Mouse (Mus musculus): ENCODE measurements around the gene Gpr27. TPM values are rescaled to one million over a fixed set of nuclear protein-coding genes. Genes with fewer than 3 reads are reported as not detected.

The Gpr27 gene
- polyA plus RNA-seq, 1 experiment from 2014 or later, result 10.2 TPM

DNA sequence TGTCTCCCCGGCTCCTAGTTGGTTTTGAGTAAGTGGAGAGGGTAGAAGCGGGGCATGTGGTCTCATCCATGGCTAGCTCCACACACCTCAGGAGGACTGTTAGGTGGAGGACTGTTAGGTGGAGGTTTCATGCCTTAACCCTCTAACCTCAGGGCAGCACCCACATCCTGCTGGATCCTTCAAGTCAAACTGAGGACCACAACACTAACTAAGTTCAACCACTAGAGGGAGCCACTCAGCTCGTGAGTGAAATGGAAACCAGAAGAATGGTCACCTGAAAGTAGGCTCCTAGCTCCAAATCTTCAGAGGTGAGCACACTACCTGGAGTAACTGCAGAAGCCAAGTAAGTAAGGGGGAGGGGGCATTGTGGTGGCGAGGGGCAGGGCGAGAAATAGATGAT, 7.6 kb upstream of the Gpr27 start:
- peaks cover 6% of the 10 kb centered on the region; the same call in 1 of the 2 replicates for H3K9me3 ChIP-seq
- no peaks in the 10 kb centered on the region for H3K4me1 ChIP-seq (replicated peaks)
- H3K9ac ChIP-seq, result no peak overlapping the region
- H3K36me3 ChIP-seq, result no peaks in the 10 kb centered on the region
- no peak for ATAC-seq (ENCODE audit: low FRiP score)
- no peak overlapping the region for H3K4me3 ChIP-seq
- WGBS, result 46% methylated on average over 5 of the region's 5 CpGs
- no peak overlapping the region for H3K27ac ChIP-seq
- H3K4me2 ChIP-seq, result no peak overlapping the region
- peaks cover 6% of the 10 kb centered on the region for H3K27me3 ChIP-seq

DNA sequence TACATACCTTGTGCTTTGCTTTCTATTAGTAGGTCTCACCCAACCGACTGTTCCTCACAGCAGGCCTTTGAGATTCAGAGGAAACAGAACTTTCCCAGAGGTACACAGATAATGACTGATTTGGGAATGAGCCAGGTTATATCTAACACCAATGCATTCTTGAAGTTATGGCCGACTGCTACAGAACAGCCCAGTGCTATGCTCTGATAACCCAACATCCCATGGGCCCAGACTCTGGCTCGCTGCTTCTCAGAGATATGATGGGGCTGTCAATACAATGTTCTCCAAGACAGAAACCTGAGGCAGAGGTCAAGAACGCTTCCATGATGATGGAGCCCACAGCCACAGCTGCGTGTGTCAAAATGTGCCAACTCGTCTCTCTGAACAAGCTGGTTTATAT, 4.0 kb upstream of the Gpr27 start:
- WGBS, result 81% methylated on average over 6 of the region's 6 CpGs
- Histone ChIP-seq H3K9me3 (peaks cover 6% of the 10 kb centered on the region; the same call in 1 of the 2 replicates), H3K9ac (no peak overlapping the region), H3K27me3 (peaks cover 33% of the 10 kb centered on the region), H3K4me3 (no peak overlapping the region), H3K4me2 (no peak overlapping the region), H3K27ac (no peak overlapping the region), H3K4me1 (replicated peaks) (peaks cover 16% of the 10 kb centered on the region), H3K36me3 (no peaks in the 10 kb centered on the region)
- ATAC-seq (ENCODE audit: low FRiP score), result no peak

- no peaks in the 10 kb centered on the region for H3K9me3 ChIP-seq
- H3K9ac ChIP-seq, result peak overlapping the region; percentile 92
- H3K4me3 ChIP-seq, result peak overlapping the region; percentile 76
- H3K4me2 ChIP-seq, result peak overlapping the region; percentile 89
- WGBS, result 8% methylated on average over 25 of the region's 25 CpGs
- peaks cover 59% of the 10 kb centered on the region for H3K27me3 ChIP-seq
- peak overlapping the region; percentile 94 for H3K27ac ChIP-seq
- H3K4me1 ChIP-seq (replicated peaks), result peaks cover 41% of the 10 kb centered on the region
- no peaks in the 10 kb centered on the region for H3K36me3 ChIP-seq
- ATAC-seq (ENCODE audit: low FRiP score), result 0 out of 2 replicates have a peak, but pooled peaks have one; percentile 10
These were observed 743 bp upstream of the Gpr27 start for GRCm38 (mm10) chr6:99691666-99692205.

DNA sequence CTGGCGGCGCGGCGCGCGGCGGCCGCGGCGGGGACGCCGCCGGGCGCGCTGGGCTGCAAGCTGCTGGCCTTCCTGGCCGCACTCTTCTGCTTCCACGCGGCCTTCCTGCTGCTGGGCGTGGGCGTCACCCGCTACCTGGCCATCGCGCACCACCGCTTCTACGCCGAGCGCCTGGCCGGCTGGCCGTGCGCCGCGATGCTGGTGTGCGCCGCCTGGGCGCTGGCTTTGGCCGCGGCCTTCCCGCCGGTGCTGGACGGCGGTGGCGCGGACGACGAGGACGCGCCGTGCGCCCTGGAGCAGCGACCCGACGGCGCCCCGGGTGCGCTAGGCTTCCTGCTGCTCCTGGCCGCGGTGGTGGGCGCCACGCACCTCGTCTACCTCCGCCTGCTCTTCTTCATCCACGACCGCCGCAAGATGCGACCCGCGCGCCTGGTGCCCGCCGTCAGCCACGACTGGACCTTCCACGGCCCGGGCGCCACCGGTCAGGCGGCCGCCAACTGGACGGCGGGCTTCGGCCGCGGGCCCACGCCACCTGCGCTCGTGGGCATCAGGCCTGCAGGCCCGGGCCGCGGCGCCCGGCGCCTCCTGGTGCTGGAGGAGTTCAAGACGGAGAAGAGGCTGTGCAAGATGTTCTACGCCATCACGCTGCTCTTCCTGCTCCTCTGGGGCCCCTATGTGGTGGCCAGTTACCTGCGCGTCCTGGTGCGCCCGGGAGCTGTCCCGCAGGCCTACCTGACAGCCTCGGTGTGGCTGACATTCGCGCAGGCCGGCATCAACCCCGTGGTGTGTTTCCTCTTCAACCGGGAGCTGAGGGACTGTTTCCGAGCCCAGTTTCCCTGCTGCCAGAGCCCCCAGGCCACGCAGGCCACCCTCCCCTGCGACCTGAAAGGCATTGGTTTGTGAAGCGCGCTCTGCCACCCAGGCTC, 700 bp downstream of the Gpr27 start:
- H3K9ac ChIP-seq, result peak overlapping the region; percentile 92
- peaks cover 41% of the 10 kb centered on the region for H3K4me1 ChIP-seq (replicated peaks)
- no peaks in the 10 kb centered on the region for H3K9me3 ChIP-seq
- peak; percentile 57 for ATAC-seq (ENCODE audit: low FRiP score)
- H3K27ac ChIP-seq, result peak overlapping the region; percentile 94
- H3K4me3 ChIP-seq, result peak overlapping the region; percentile 76
- WGBS, result under 1% methylated on average over 96 of the region's 110 CpGs
- peak overlapping the region; percentile 89 for H3K4me2 ChIP-seq
- H3K36me3 ChIP-seq, result no peaks in the 10 kb centered on the region
- H3K27me3 ChIP-seq, result peaks cover 72% of the 10 kb centered on the region

GRCm38 (mm10) chr6:99700484-99700883, 8.0 kb downstream of the Gpr27 start:
- Histone ChIP-seq H3K36me3 (no peaks in the 10 kb centered on the region), H3K4me3 (no peak overlapping the region), H3K9me3 (no peaks in the 10 kb centered on the region), H3K4me1 (replicated peaks) (peaks cover 7% of the 10 kb centered on the region; the same call in 1 of the 2 replicates), H3K9ac (no peak overlapping the region), H3K27ac (no peak overlapping the region), H3K27me3 (peaks cover 28% of the 10 kb centered on the region), H3K4me2 (no peak overlapping the region)
- WGBS, result 53% methylated on average over 3 of the region's 3 CpGs
- ATAC-seq (ENCODE audit: low FRiP score), result no peak

GRCm38 (mm10) chr6:99711576-99712101, 19.2 kb downstream of the Gpr27 start:
- 76% methylated on average over 11 of the region's 11 CpGs for WGBS
- H3K36me3 ChIP-seq, result no peaks in the 10 kb centered on the region
- no peak for ATAC-seq (ENCODE audit: low FRiP score)
- no peak overlapping the region for H3K4me3 ChIP-seq
- no peak overlapping the region for H3K27ac ChIP-seq
- no peaks in the 10 kb centered on the region for H3K4me1 ChIP-seq (replicated peaks)
- H3K9me3 ChIP-seq, result no peaks in the 10 kb centered on the region
- peaks cover 24% of the 10 kb centered on the region; the same call in 1 of the 2 replicates for H3K27me3 ChIP-seq
- H3K9ac ChIP-seq, result no peak overlapping the region
- H3K4me2 ChIP-seq, result no peak overlapping the region

GRCm38 (mm10) chr6:99713256-99713655, 20.8 kb downstream of the Gpr27 start:
- ATAC-seq (ENCODE audit: low FRiP score), result no peak
- WGBS, result 78% methylated on average over 5 of the region's 5 CpGs

GRCm38 (mm10) chr6:99715191-99715590, 22.7 kb downstream of the Gpr27 start:
- Histone ChIP-seq H3K4me1 (replicated peaks) (no peaks in the 10 kb centered on the region), H3K4me2 (no peak overlapping the region), H3K4me3 (no peak overlapping the region), H3K27ac (no peak overlapping the region), H3K27me3 (peaks cover 25% of the 10 kb centered on the region; the same call in 1 of the 2 replicates), H3K9me3 (no peaks in the 10 kb centered on the region), H3K9ac (no peak overlapping the region), H3K36me3 (no peaks in the 10 kb centered on the region)
- WGBS, result 72% methylated on average over 6 of the region's 6 CpGs
- ATAC-seq (ENCODE audit: low FRiP score), result no peak

More at GRCm38 (mm10) chr6:99713256-99713655, 20.8 kb downstream of the Gpr27 start:
- Histone ChIP-seq H3K4me2 (no peak overlapping the region), H3K4me1 (replicated peaks) (no peaks in the 10 kb centered on the region), H3K27me3 (peaks cover 24% of the 10 kb centered on the region; the same call in 1 of the 2 replicates), H3K4me3 (no peak overlapping the region), H3K9me3 (no peaks in the 10 kb centered on the region), H3K36me3 (no peaks in the 10 kb centered on the region), H3K27ac (no peak overlapping the region), H3K9ac (no peak overlapping the region)

- H3K4me3 ChIP-seq, result no peak overlapping the region
- H3K27ac ChIP-seq, result no peak overlapping the region
- H3K4me2 ChIP-seq, result no peak overlapping the region
- no peaks in the 10 kb centered on the region for H3K4me1 ChIP-seq (replicated peaks)
- ATAC-seq (ENCODE audit: low FRiP score), result no peak
- H3K9me3 ChIP-seq, result no peaks in the 10 kb centered on the region
- no peak overlapping the region for H3K9ac ChIP-seq
- peaks cover 27% of the 10 kb centered on the region; the same call in 1 of the 2 replicates for H3K27me3 ChIP-seq
- H3K36me3 ChIP-seq, result no peaks in the 10 kb centered on the region
- 69% methylated on average over 5 of the region's 6 CpGs for WGBS
These were observed 23.4 kb downstream of the Gpr27 start for GRCm38 (mm10) chr6:99715913-99716312.

- Histone ChIP-seq H3K27me3 (peaks cover 46% of the 10 kb centered on the region), H3K4me3 (no peak overlapping the region), H3K9ac (no peak overlapping the region), H3K9me3 (no peaks in the 10 kb centered on the region), H3K4me1 (replicated peaks) (peaks cover 6% of the 10 kb centered on the region), H3K4me2 (no peak overlapping the region), H3K27ac (no peak overlapping the region), H3K36me3 (no peaks in the 10 kb centered on the region)
- no peak for ATAC-seq (ENCODE audit: low FRiP score)
- WGBS, result 87% methylated on average over 9 of the region's 9 CpGs
These were observed 28.6 kb downstream of the Gpr27 start for GRCm38 (mm10) chr6:99721032-99721431.

DNA sequence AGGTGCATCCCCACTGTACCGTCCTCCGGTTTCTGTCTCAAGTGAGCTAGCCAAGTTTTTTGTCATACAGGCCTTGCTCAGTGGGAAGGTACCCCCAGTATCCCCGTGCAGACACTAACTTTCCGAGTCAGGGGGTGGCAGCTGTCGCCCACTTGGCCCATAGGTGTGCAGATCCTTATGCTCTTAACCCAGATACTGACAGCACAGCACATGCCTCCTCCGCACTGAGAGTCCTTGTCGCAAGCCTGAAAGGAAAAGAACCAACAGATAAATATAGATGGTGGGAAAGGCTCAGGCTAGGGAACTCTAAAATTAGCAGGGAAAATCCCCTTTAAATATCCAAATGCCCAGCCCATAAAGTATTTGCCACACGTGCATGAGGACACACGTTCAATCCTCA, 29.9 kb downstream of the Gpr27 start:
- Histone ChIP-seq H3K4me3 (no peak overlapping the region), H3K27ac (no peak overlapping the region), H3K9me3 (no peaks in the 10 kb centered on the region), H3K9ac (no peak overlapping the region), H3K36me3 (no peaks in the 10 kb centered on the region), H3K27me3 (peaks cover 60% of the 10 kb centered on the region), H3K4me1 (replicated peaks) (peaks cover 18% of the 10 kb centered on the region), H3K4me2 (no peak overlapping the region)
- no peak for ATAC-seq (ENCODE audit: low FRiP score)
- WGBS, result 90% methylated on average over 9 of the region's 9 CpGs

GRCm38 (mm10) chr6:99725971-99726561, 33.6 kb downstream of the Gpr27 start, which contains the start of gene Prok2:
Gene Prok2, minus strand, starts transcription at chr6:99726392.
- Histone ChIP-seq H3K9ac (peak within 1 kb of the TSS; percentile 74), H3K27me3 (peaks cover 82% of the 10 kb centered on the region), H3K9me3 (no peaks in the 10 kb centered on the region), H3K36me3 (no peaks in the 10 kb centered on the region), H3K4me3 (peak within 1 kb of the TSS; percentile 51), H3K4me2 (peak within 1 kb of the TSS; percentile 91), H3K4me1 (replicated peaks) (peaks cover 18% of the 10 kb centered on the region), H3K27ac (no peak within 1 kb of the TSS)
- 1% methylated on average over 58 of the region's 61 CpGs for WGBS
- ATAC-seq (ENCODE audit: low FRiP score), result peak; percentile 39; the same call in 1 of the 2 replicates

All from hindbrain, embryonic 13.5 days (tissue).